Mouse (Mus musculus): ENCODE results near the gene Lrpprc. TPM values are rescaled to one million over a fixed set of nuclear protein-coding genes. Genes with fewer than 3 reads are reported as not detected.

Lrpprc gene
- polyA plus RNA-seq, 1 experiment from 2014 or later = 41.1 TPM

- Histone ChIP-seq H3K9me3 (no peaks in the 10 kb centered on the region), H3K4me2 (peak overlapping the region; percentile 95), H3K4me3 (peak overlapping the region; percentile 99), H3K27ac (peak overlapping the region; percentile 75), H3K27me3 (no peaks in the 10 kb centered on the region), H3K4me1 (peaks cover 19% of the 10 kb centered on the region), H3K36me3 (peaks cover 6% of the 10 kb centered on the region; the same call in 1 of the 2 replicates), H3K9ac (peak overlapping the region; percentile 95)
- no peak for ATAC-seq (ENCODE audit: insufficient number of reproducible peaks, insufficient read depth, low FRiP score, low TSS enrichment, low read depth)
- WGBS = under 1% methylated on average over 22 of the region's 22 CpGs
Measured at GRCm38 (mm10) chr17:84790043-84790442, 546 bp downstream of the Lrpprc start.

GRCm38 (mm10) chr17:84788376-84789125 is 2.0 kb downstream of the Lrpprc start:
- Histone ChIP-seq H3K27ac (no peak overlapping the region), H3K36me3 (peaks cover 6% of the 10 kb centered on the region; the same call in 1 of the 2 replicates), H3K4me1 (peaks cover 19% of the 10 kb centered on the region), H3K9me3 (no peaks in the 10 kb centered on the region), H3K4me2 (no peak overlapping the region), H3K4me3 (no peak overlapping the region; the same call in 1 of the 2 replicates), H3K9ac (peak overlapping the region; percentile 32; the same call in 1 of the 2 replicates), H3K27me3 (no peaks in the 10 kb centered on the region)
- 93% methylated on average over 20 of the region's 20 CpGs for WGBS
- ATAC-seq (ENCODE audit: insufficient number of reproducible peaks, insufficient read depth, low FRiP score, low TSS enrichment, low read depth) = no peak

- no peaks in the 10 kb centered on the region for H3K9me3 ChIP-seq
Measured at GRCm38 (mm10) chr17:84787477-84787876, 3.1 kb downstream of the Lrpprc start.

DNA sequence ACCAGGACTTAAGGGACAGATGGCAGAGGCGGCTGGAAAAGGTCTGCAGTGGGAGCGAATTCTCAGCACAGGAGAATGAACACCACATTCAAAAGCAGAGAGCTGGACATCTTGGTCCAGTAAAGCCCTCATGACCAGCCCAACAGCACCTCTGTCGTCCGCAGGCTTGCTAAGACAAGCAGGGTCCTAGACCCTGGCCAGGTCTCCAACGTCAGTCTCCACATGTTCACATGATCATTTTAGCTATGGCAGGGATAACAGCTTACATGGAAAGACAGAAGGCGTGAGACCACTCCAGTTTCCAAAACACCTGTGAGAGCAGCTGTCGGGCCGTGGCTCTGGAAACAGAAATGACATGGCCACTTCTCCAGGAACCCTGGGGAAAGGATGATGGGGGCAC is 3.7 kb downstream of the Lrpprc start:
- 89% methylated on average over 8 of the region's 8 CpGs for WGBS
- no peaks in the 10 kb centered on the region for H3K9me3 ChIP-seq
- H3K9ac ChIP-seq = no peak overlapping the region
- no peak overlapping the region for H3K4me2 ChIP-seq
- peaks cover 16% of the 10 kb centered on the region for H3K4me1 ChIP-seq
- ATAC-seq (ENCODE audit: insufficient number of reproducible peaks, insufficient read depth, low FRiP score, low TSS enrichment, low read depth) = no peak
- no peaks in the 10 kb centered on the region for H3K27me3 ChIP-seq
- peaks cover 13% of the 10 kb centered on the region; the same call in 1 of the 2 replicates for H3K36me3 ChIP-seq
- no peak overlapping the region for H3K27ac ChIP-seq
- H3K4me3 ChIP-seq = no peak overlapping the region

More at GRCm38 (mm10) chr17:84787477-84787876, 3.1 kb downstream of the Lrpprc start:
- no peak overlapping the region for H3K4me2 ChIP-seq
- H3K36me3 ChIP-seq = peaks cover 11% of the 10 kb centered on the region; the same call in 1 of the 2 replicates
- H3K4me3 ChIP-seq = no peak overlapping the region
- no peaks in the 10 kb centered on the region for H3K27me3 ChIP-seq
- H3K27ac ChIP-seq = no peak overlapping the region
- 87% methylated on average over 11 of the region's 11 CpGs for WGBS
- peaks cover 19% of the 10 kb centered on the region for H3K4me1 ChIP-seq
- ATAC-seq (ENCODE audit: insufficient number of reproducible peaks, insufficient read depth, low FRiP score, low TSS enrichment, low read depth) = no peak
- no peak overlapping the region for H3K9ac ChIP-seq

DNA sequence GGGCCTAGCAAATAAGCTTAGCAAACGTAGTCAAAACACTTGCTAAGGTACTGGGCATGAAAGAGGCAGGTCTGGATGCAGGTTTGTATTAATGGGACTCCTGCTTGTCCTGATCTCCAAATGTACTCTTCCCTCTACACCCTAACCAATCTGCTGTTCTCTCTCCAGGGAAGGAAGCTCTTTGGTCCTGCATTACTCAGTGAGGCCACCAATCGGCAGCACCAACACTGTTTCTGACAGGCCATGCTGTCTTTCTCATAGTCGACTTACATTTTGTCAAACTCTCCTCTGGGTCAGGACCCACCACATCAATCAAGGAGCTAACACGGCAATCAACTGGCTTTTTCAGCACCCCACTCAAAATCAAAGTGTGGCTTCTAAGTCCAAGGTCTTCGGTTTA is 5.4 kb downstream of the Lrpprc start:
- no peak for ATAC-seq (ENCODE audit: insufficient number of reproducible peaks, insufficient read depth, low FRiP score, low TSS enrichment, low read depth)

GRCm38 (mm10) chr17:84783491-84783890 is 7.1 kb downstream of the Lrpprc start:
- Histone ChIP-seq H3K27me3 (no peaks in the 10 kb centered on the region), H3K4me3 (no peak overlapping the region), H3K9me3 (no peaks in the 10 kb centered on the region), H3K4me2 (no peak overlapping the region), H3K27ac (no peak overlapping the region), H3K9ac (no peak overlapping the region), H3K4me1 (no peaks in the 10 kb centered on the region), H3K36me3 (peaks cover 16% of the 10 kb centered on the region; the same call in 1 of the 2 replicates)
- 95% methylated on average over 5 of the region's 5 CpGs for WGBS
- no peak for ATAC-seq (ENCODE audit: insufficient number of reproducible peaks, insufficient read depth, low FRiP score, low TSS enrichment, low read depth)

More for the DNA sequence above, 5.4 kb downstream of the Lrpprc start:
- Histone ChIP-seq H3K36me3 (peaks cover 17% of the 10 kb centered on the region; the same call in 1 of the 2 replicates), H3K9me3 (no peaks in the 10 kb centered on the region), H3K4me3 (no peak overlapping the region), H3K27me3 (no peaks in the 10 kb centered on the region), H3K4me2 (no peak overlapping the region), H3K9ac (no peak overlapping the region), H3K27ac (no peak overlapping the region), H3K4me1 (peaks cover 13% of the 10 kb centered on the region)
- WGBS = 82% methylated on average over 5 of the region's 5 CpGs

- no peaks in the 10 kb centered on the region for H3K9me3 ChIP-seq
- WGBS = 95% methylated on average over 6 of the region's 6 CpGs
- no peak overlapping the region for H3K9ac ChIP-seq
- H3K27ac ChIP-seq = no peak overlapping the region
- peaks cover 26% of the 10 kb centered on the region for H3K36me3 ChIP-seq
- no peak overlapping the region for H3K4me3 ChIP-seq
- H3K27me3 ChIP-seq = no peaks in the 10 kb centered on the region
- no peak overlapping the region for H3K4me2 ChIP-seq
- no peaks in the 10 kb centered on the region for H3K4me1 ChIP-seq
- no peak for ATAC-seq (ENCODE audit: insufficient number of reproducible peaks, insufficient read depth, low FRiP score, low TSS enrichment, low read depth)
Measured at GRCm38 (mm10) chr17:84780321-84780720, 10.3 kb downstream of the Lrpprc start.

DNA sequence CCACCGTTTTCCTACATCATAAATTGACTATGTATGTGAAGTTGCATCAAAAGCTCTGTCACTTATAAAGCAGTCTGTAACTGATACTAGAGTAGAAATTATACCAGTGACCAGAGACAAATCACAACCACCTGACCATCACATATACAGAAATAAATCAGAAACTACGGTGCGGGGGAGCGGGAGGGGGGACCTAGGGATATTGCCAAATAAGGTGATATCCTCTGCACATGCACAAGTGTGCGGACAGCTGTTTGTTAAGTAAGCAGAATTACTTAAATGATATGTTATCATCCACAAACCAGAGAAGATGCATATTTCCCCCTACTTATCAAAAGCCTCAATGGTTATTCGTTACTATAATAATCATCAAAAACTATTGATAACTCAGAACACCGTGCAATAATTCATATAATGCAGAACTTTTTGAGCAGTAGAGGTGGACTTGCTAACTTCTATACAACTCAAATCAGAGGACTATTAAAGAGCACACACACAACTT is 12.1 kb downstream of the Lrpprc start:
- Histone ChIP-seq H3K27me3 (no peaks in the 10 kb centered on the region), H3K4me3 (no peak overlapping the region), H3K27ac (no peak overlapping the region), H3K9me3 (no peaks in the 10 kb centered on the region), H3K4me2 (no peak overlapping the region), H3K36me3 (peaks cover 38% of the 10 kb centered on the region), H3K4me1 (no peaks in the 10 kb centered on the region), H3K9ac (no peak overlapping the region)
- no peak for ATAC-seq (ENCODE audit: insufficient number of reproducible peaks, insufficient read depth, low FRiP score, low TSS enrichment, low read depth)
- WGBS = 71% methylated on average over 7 of the region's 7 CpGs

GRCm38 (mm10) chr17:84776362-84777000 is 14.1 kb downstream of the Lrpprc start:
- no peak overlapping the region for H3K27ac ChIP-seq
- no peaks in the 10 kb centered on the region for H3K27me3 ChIP-seq
- ATAC-seq (ENCODE audit: insufficient number of reproducible peaks, insufficient read depth, low FRiP score, low TSS enrichment, low read depth) = no peak
- no peaks in the 10 kb centered on the region for H3K9me3 ChIP-seq
- 87% methylated on average over 16 of the region's 16 CpGs for WGBS
- H3K4me2 ChIP-seq = no peak overlapping the region
- no peak overlapping the region for H3K9ac ChIP-seq
- no peaks in the 10 kb centered on the region for H3K4me1 ChIP-seq
- H3K36me3 ChIP-seq = peaks cover 39% of the 10 kb centered on the region
- no peak overlapping the region for H3K4me3 ChIP-seq

DNA sequence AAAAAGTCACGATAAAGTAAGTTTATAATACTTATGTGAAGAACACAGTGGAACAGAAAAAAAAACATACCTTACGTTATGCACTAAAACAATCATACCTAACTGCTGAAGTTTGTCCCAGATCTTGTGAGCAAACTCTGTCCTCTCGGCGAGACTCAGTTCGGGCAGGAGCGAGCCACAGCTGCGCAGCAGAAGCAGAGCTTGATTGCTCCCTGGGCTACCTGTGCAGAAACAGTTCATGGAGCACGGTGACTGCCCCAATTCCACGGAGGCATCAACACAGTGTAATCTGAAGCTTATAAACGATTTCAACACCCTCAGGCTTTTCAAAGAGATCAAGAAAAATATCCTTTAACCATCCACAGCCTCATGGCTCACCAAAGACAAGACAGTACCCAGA is 15.3 kb downstream of the Lrpprc start:
- ATAC-seq (ENCODE audit: insufficient number of reproducible peaks, insufficient read depth, low FRiP score, low TSS enrichment, low read depth) = no peak
- Histone ChIP-seq H3K4me2 (no peak overlapping the region), H3K36me3 (peaks cover 42% of the 10 kb centered on the region), H3K9me3 (no peaks in the 10 kb centered on the region), H3K9ac (no peak overlapping the region), H3K4me1 (no peaks in the 10 kb centered on the region), H3K27ac (no peak overlapping the region), H3K4me3 (no peak overlapping the region), H3K27me3 (no peaks in the 10 kb centered on the region)
- WGBS = 86% methylated on average over 10 of the region's 10 CpGs

GRCm38 (mm10) chr17:84771882-84772281 is 18.7 kb downstream of the Lrpprc start:
- H3K27me3 ChIP-seq = no peaks in the 10 kb centered on the region

More at GRCm38 (mm10) chr17:84771882-84772281, 18.7 kb downstream of the Lrpprc start:
- no peak for ATAC-seq (ENCODE audit: insufficient number of reproducible peaks, insufficient read depth, low FRiP score, low TSS enrichment, low read depth)
- Histone ChIP-seq H3K4me2 (no peak overlapping the region), H3K36me3 (peaks cover 72% of the 10 kb centered on the region), H3K27ac (no peak overlapping the region), H3K4me3 (no peak overlapping the region), H3K9ac (no peak overlapping the region), H3K4me1 (no peaks in the 10 kb centered on the region), H3K9me3 (no peaks in the 10 kb centered on the region)
- 84% methylated on average over 9 of the region's 9 CpGs for WGBS

Data from embryonic facial prominence, embryonic 13.5 days (tissue).